Mouse (Mus musculus): Measurements from ENCODE around the gene Ntm. TPM values are rescaled to one million over a fixed set of nuclear protein-coding genes. Genes with fewer than 3 reads are reported as not detected.

Ntm gene
- total RNA-seq (2012; rRNA removed) (not detected in 2 replicates), polyA plus RNA-seq (2012; ENCODE audit: insufficient read depth in 1 of 2, insufficient read length in 2 of 2, low read depth in 1 of 2, low replicate concordance in 2 of 2, missing spikeins in 1 of 2) (not detected)

DNA sequence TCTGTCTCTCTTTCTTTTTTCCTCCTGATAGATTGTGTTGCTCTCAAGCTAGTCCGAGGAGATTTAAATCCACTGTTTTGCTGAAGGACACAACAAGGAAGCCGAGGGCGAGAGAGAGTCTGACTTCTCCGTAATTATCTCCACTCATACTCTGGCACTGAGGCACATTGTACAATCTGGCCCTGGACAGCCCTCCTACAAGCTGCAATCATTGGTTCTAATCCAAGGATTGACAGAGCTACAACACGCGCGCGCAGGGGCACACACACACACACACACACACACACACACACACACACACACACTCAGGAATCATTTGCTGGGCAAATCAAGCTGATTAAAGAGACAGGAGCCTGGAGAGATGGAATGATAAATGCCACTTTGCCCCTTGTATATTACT lies at the start of gene Ntm:
TSS of gene Ntm (minus strand) at position 164 of the 400 bp plus-strand sequence.
- TF ChIP-seq HCFC1 (IDR thresholded peaks at IDR 0.05; ENCODE audit: low read depth, low read length) (no peak), CHD2 (IDR thresholded peaks at IDR 0.05; ENCODE audit: low read length) (no peak), UBTF (IDR thresholded peaks at IDR 0.05; ENCODE audit: borderline replicate concordance, insufficient read depth, low read depth, low read length) (no peak), NELFE (IDR thresholded peaks at IDR 0.05; ENCODE audit: low read depth, low read length) (no peak), ZMIZ1 (IDR thresholded peaks at IDR 0.05; ENCODE audit: low read depth, low read length) (no peak), E2F4 (IDR thresholded peaks at IDR 0.05; ENCODE audit: borderline replicate concordance, low read depth, low read length) (no peak), MAZ (IDR thresholded peaks at IDR 0.05; ENCODE audit: low read depth, low read length) (no peak), CTCF (IDR thresholded peaks at IDR 0.05 in 2 of 3, conservative IDR thresholded peaks at IDR 0.05 in 1 of 3; ENCODE audit: control insufficient read depth in 1 of 3, insufficient read depth in 1 of 3, low read depth in 2 of 3, low read length in 3 of 3, poor library complexity in 1 of 3, severe bottlenecking in 1 of 3) (no peak), SMC3 (IDR thresholded peaks at IDR 0.05; ENCODE audit: low read depth, low read length) (no peak), TAL1 (IDR thresholded peaks at IDR 0.05; ENCODE audit: low read length) (no peak), KAT2A (conservative IDR thresholded peaks at IDR 0.05; ENCODE audit: low read depth, low read length) (no peak), ELF1 (IDR thresholded peaks at IDR 0.05; ENCODE audit: low read depth, low read length) (no peak), RCOR1 (IDR thresholded peaks at IDR 0.05; ENCODE audit: low read depth, low read length) (no peak), ETS1 (IDR thresholded peaks at IDR 0.05; ENCODE audit: low read depth, low read length) (no peak), MEF2A (IDR thresholded peaks at IDR 0.05; ENCODE audit: extremely low read depth, insufficient replicate concordance, low read depth, low read length, poor library complexity, severe bottlenecking) (no peak), MYB (IDR thresholded peaks at IDR 0.05; ENCODE audit: low read depth, low read length) (no peak), MYC (IDR thresholded peaks at IDR 0.05; ENCODE audit: low read depth, low read length) (no peak)
- Histone ChIP-seq H3K9me3 (replicated peaks; ENCODE audit: insufficient read depth, low read length) (no peaks in the 10 kb centered on the region), H3K27ac (ENCODE audit: control insufficient read depth, low read depth, low read length) (no peak within 1 kb of the TSS), H3K36me3 (ENCODE audit: control insufficient read depth in 1 of 2, insufficient read depth in 2 of 2, low read length in 2 of 2) (no peaks in the 10 kb centered on the region), H3K9ac (ENCODE audit: control insufficient read depth, low read depth, low read length, poor library complexity, severe bottlenecking) (no peak within 1 kb of the TSS), H3K27me3 (ENCODE audit: control insufficient read depth in 1 of 2, insufficient read depth in 2 of 2, low read length in 2 of 2) (no peaks in the 10 kb centered on the region; a peak in 1 of 4 replicates), H3K4me1 (ENCODE audit: control insufficient read depth in 1 of 2, insufficient read depth in 2 of 2, low read length in 2 of 2) (no peaks in the 10 kb centered on the region), H3K4me3 (ENCODE audit: control insufficient read depth in 1 of 2, insufficient read depth in 1 of 2, low read depth in 2 of 2, low read length in 2 of 2) (no peak within 1 kb of the TSS), H3K79me2 (ENCODE audit: control insufficient read depth, insufficient read depth, low read length, poor library complexity) (no peaks in the 10 kb centered on the region)
- DNase-seq (ENCODE audit: low read depth, low spot score): no peak

DNA sequence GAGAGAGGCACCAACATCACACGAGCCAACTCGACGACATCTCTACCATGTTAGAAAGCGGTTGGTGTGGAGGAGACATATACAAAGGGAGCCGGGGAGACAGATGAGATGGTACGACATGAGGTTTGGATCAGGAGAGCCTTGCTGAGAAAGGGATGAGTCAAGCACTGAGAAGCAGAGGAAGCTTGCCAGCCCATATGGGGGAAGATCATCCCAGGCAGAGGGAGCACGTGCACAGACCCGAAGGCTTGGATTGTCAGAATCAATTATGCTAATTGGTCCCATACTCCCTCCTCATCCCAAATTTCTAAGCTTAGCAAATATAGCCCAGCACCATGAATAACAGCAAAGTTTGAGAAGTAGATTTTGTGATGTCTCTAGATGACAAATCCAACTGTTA lies 42.8 kb upstream of the Ntm start:
- Histone ChIP-seq H3K27me3 (ENCODE audit: control insufficient read depth in 1 of 2, insufficient read depth in 2 of 2, low read length in 2 of 2) (no peaks in the 10 kb centered on the region), H3K27ac (ENCODE audit: control insufficient read depth, low read depth, low read length) (no peak overlapping the region), H3K4me3 (ENCODE audit: control insufficient read depth in 1 of 2, insufficient read depth in 1 of 2, low read depth in 2 of 2, low read length in 2 of 2) (no peak overlapping the region), H3K9me3 (replicated peaks; ENCODE audit: insufficient read depth, low read length) (no peaks in the 10 kb centered on the region), H3K36me3 (ENCODE audit: control insufficient read depth in 1 of 2, insufficient read depth in 2 of 2, low read length in 2 of 2) (no peaks in the 10 kb centered on the region), H3K4me1 (ENCODE audit: control insufficient read depth in 1 of 2, insufficient read depth in 2 of 2, low read length in 2 of 2) (no peaks in the 10 kb centered on the region), H3K79me2 (ENCODE audit: control insufficient read depth, insufficient read depth, low read length, poor library complexity) (no peaks in the 10 kb centered on the region), H3K9ac (ENCODE audit: control insufficient read depth, low read depth, low read length, poor library complexity, severe bottlenecking) (no peak overlapping the region)
- DNase-seq (ENCODE audit: low read depth, low spot score): no peak
- TF ChIP-seq ZNF384 (IDR thresholded peaks at IDR 0.05; ENCODE audit: low read depth, low read length) (no peak), ZMIZ1 (IDR thresholded peaks at IDR 0.05; ENCODE audit: low read depth, low read length) (no peak)

All from MEL (cell line).